Mouse (Mus musculus): Measurements from ENCODE around the gene Mrpl28. TPM values are rescaled to one million over a fixed set of nuclear protein-coding genes. Genes with fewer than 3 reads are reported as not detected.
"Not testable (repeated sequence)": the region's sequence is repeated elsewhere in the genome, so short reads cannot be mapped to it uniquely, and the experiment has no call there.

Mrpl28 gene
- polyA plus RNA-seq (2015; fragmentation: Nextera tagmentation; extraction: Ambion mirVana), result 171 and 174 TPM in 2 replicates

GRCm38 (mm10) chr17:26123267-26123684 is at the start of gene Mrpl28:
TSS of gene Mrpl28 (plus strand) at chr17:26123500.
- Histone ChIP-seq H3K9ac (peak within 1 kb of the TSS; percentile 81), H3K27ac (replicated peaks) (0 out of 2 replicates have a peak within 1 kb of the TSS, but pooled peaks have one; percentile 40), H3K27me3 (peaks cover 16% of the 10 kb centered on the region; the same call in 1 of the 2 replicates), H3K4me2 (peak within 1 kb of the TSS; percentile 92), H3K36me3 (peaks cover 30% of the 10 kb centered on the region), H3K4me1 (replicated peaks) (peaks cover 21% of the 10 kb centered on the region), H3K9me3 (no peaks in the 10 kb centered on the region), H3K4me3 (peak within 1 kb of the TSS; percentile 68)
- under 1% methylated on average over 32 of the region's 32 CpGs for WGBS
- ATAC-seq (ENCODE audit: low read depth), result peak; percentile 91

GRCm38 (mm10) chr17:26075246-26075645 is 48.1 kb upstream of the Mrpl28 start:
- 64% methylated on average over 3 of the region's 3 CpGs for WGBS

GRCm38 (mm10) chr17:26078851-26079250 is 44.4 kb upstream of the Mrpl28 start:
- no peaks in the 10 kb centered on the region for H3K9me3 ChIP-seq
- no peak overlapping the region for H3K4me2 ChIP-seq
- no peak overlapping the region for H3K4me3 ChIP-seq
- 0 out of 2 replicates have a peak, but pooled peaks cover 7% of the 10 kb centered on the region for H3K27me3 ChIP-seq
- ATAC-seq (ENCODE audit: low read depth), result no peak
- H3K4me1 ChIP-seq (replicated peaks), result no peaks in the 10 kb centered on the region
- no peak overlapping the region for H3K9ac ChIP-seq
- WGBS, result 71% methylated on average over 2 of the region's 2 CpGs
- peaks cover 16% of the 10 kb centered on the region for H3K36me3 ChIP-seq
- no peak overlapping the region for H3K27ac ChIP-seq (replicated peaks)

More at GRCm38 (mm10) chr17:26075246-26075645, 48.1 kb upstream of the Mrpl28 start:
- no peak overlapping the region for H3K9ac ChIP-seq
- no peak overlapping the region for H3K4me2 ChIP-seq
- H3K4me1 ChIP-seq (replicated peaks), result peaks cover 1% of the 10 kb centered on the region; the same call in 1 of the 2 replicates
- H3K36me3 ChIP-seq, result no peaks in the 10 kb centered on the region
- no peak for ATAC-seq (ENCODE audit: low read depth)
- H3K27ac ChIP-seq (replicated peaks), result no peak overlapping the region
- peaks cover 20% of the 10 kb centered on the region for H3K27me3 ChIP-seq
- H3K4me3 ChIP-seq, result no peak overlapping the region
- no peaks in the 10 kb centered on the region for H3K9me3 ChIP-seq

- Histone ChIP-seq H3K4me2 (no peak overlapping the region), H3K27me3 (0 out of 2 replicates have a peak, but pooled peaks cover 4% of the 10 kb centered on the region), H3K4me1 (replicated peaks) (no peaks in the 10 kb centered on the region), H3K36me3 (peaks cover 21% of the 10 kb centered on the region), H3K4me3 (no peak overlapping the region), H3K9me3 (no peaks in the 10 kb centered on the region), H3K9ac (no peak overlapping the region), H3K27ac (replicated peaks) (no peak overlapping the region)
- WGBS, result 52% methylated on average over 2 of the region's 2 CpGs
- ATAC-seq (ENCODE audit: low read depth), result no peak
Observed at GRCm38 (mm10) chr17:26080867-26081266, 42.4 kb upstream of the Mrpl28 start.

GRCm38 (mm10) chr17:26087059-26087564 is 36.2 kb upstream of the Mrpl28 start:
- H3K27ac ChIP-seq (replicated peaks), result no peak overlapping the region
- H3K9me3 ChIP-seq, result no peaks in the 10 kb centered on the region
- 90% methylated on average over 9 of the region's 9 CpGs for WGBS
- H3K9ac ChIP-seq, result no peak overlapping the region
- no peak for ATAC-seq (ENCODE audit: low read depth)
- H3K4me3 ChIP-seq, result no peak overlapping the region
- H3K4me2 ChIP-seq, result no peak overlapping the region
- H3K4me1 ChIP-seq (replicated peaks), result peaks cover 6% of the 10 kb centered on the region
- no peaks in the 10 kb centered on the region for H3K27me3 ChIP-seq
- peaks cover 19% of the 10 kb centered on the region for H3K36me3 ChIP-seq

GRCm38 (mm10) chr17:26089905-26090632 is 33.2 kb upstream of the Mrpl28 start, which contains the start of gene Decr2:
TSS of gene Decr2 (minus strand) at chr17:26090337.
- peak within 1 kb of the TSS; percentile 86 for H3K27ac ChIP-seq (replicated peaks)
- ATAC-seq (ENCODE audit: low read depth), result peak; percentile 87
- H3K9ac ChIP-seq, result peak within 1 kb of the TSS; percentile 82
- no peaks in the 10 kb centered on the region for H3K9me3 ChIP-seq
- peaks cover 3% of the 10 kb centered on the region; the same call in 1 of the 2 replicates for H3K36me3 ChIP-seq
- 2% methylated on average over 32 of the region's 32 CpGs for WGBS
- peaks cover 17% of the 10 kb centered on the region for H3K4me1 ChIP-seq (replicated peaks)
- peak within 1 kb of the TSS; percentile 82 for H3K4me2 ChIP-seq
- no peaks in the 10 kb centered on the region for H3K27me3 ChIP-seq
- H3K4me3 ChIP-seq, result peak within 1 kb of the TSS; percentile 58

- Histone ChIP-seq H3K27ac (replicated peaks) (no peak overlapping the region; the same call in 1 of the 2 replicates), H3K4me2 (peak overlapping the region; percentile 77)
- WGBS, result 27% methylated on average over 9 of the region's 9 CpGs
Observed at GRCm38 (mm10) chr17:26094531-26095110, 28.7 kb upstream of the Mrpl28 start.

GRCm38 (mm10) chr17:26095121-26095740 is 28.1 kb upstream of the Mrpl28 start, which contains the start of gene Nme4:
TSS of gene Nme4 (minus strand) at chr17:26095602.
- Histone ChIP-seq H3K4me1 (replicated peaks) (peaks cover 12% of the 10 kb centered on the region), H3K9me3 (no peaks in the 10 kb centered on the region), H3K36me3 (no peaks in the 10 kb centered on the region; the same call in 1 of the 2 replicates), H3K27me3 (no peaks in the 10 kb centered on the region), H3K4me3 (peak within 1 kb of the TSS; percentile 54), H3K9ac (peak within 1 kb of the TSS; percentile 78), H3K4me2 (peak within 1 kb of the TSS; percentile 77), H3K27ac (replicated peaks) (peak within 1 kb of the TSS; percentile 68)
- peak; percentile 72 for ATAC-seq (ENCODE audit: low read depth)
- WGBS, result 4% methylated on average over 47 of the region's 47 CpGs

More at GRCm38 (mm10) chr17:26094531-26095110, 28.7 kb upstream of the Mrpl28 start:
- Histone ChIP-seq H3K4me3 (peak overlapping the region; percentile 54), H3K9ac (peak overlapping the region; percentile 78), H3K4me1 (replicated peaks) (peaks cover 15% of the 10 kb centered on the region), H3K36me3 (no peaks in the 10 kb centered on the region; the same call in 1 of the 2 replicates), H3K9me3 (no peaks in the 10 kb centered on the region), H3K27me3 (no peaks in the 10 kb centered on the region)
- no peak for ATAC-seq (ENCODE audit: low read depth)

- ATAC-seq (ENCODE audit: low read depth), result no peak
- no peaks in the 10 kb centered on the region for H3K36me3 ChIP-seq
- no peak overlapping the region for H3K27ac ChIP-seq (replicated peaks)
- H3K4me3 ChIP-seq, result no peak overlapping the region
- no peak overlapping the region for H3K9ac ChIP-seq
- 91% methylated on average over 7 of the region's 7 CpGs for WGBS
- H3K27me3 ChIP-seq, result no peaks in the 10 kb centered on the region
- H3K4me1 ChIP-seq (replicated peaks), result peaks cover 12% of the 10 kb centered on the region
- no peaks in the 10 kb centered on the region for H3K9me3 ChIP-seq
- no peak overlapping the region for H3K4me2 ChIP-seq
Observed at GRCm38 (mm10) chr17:26098461-26098860, 24.8 kb upstream of the Mrpl28 start.

GRCm38 (mm10) chr17:26099316-26099715 is 24.0 kb upstream of the Mrpl28 start:
- ATAC-seq (ENCODE audit: low read depth); H3K9me3 ChIP-seq; H3K36me3 ChIP-seq; H3K27me3 ChIP-seq; H3K4me1 ChIP-seq (replicated peaks); H3K27ac ChIP-seq (replicated peaks); H3K4me3 ChIP-seq; H3K9ac ChIP-seq; H3K4me2 ChIP-seq: not testable (repeated sequence)
- 66% methylated on average over 3 of the region's 3 CpGs for WGBS

GRCm38 (mm10) chr17:26100166-26100565 is 23.1 kb upstream of the Mrpl28 start:
- Histone ChIP-seq H3K9me3 (no peaks in the 10 kb centered on the region), H3K9ac (no peak overlapping the region), H3K27me3 (no peaks in the 10 kb centered on the region), H3K27ac (replicated peaks) (no peak overlapping the region), H3K4me1 (replicated peaks) (no peaks in the 10 kb centered on the region; the same call in 1 of the 2 replicates), H3K36me3 (no peaks in the 10 kb centered on the region), H3K4me2 (no peak overlapping the region), H3K4me3 (no peak overlapping the region)
- no peak for ATAC-seq (ENCODE audit: low read depth)
- 44% methylated on average over 2 of the region's 2 CpGs for WGBS
